Mouse (Mus musculus) midbrain, embryonic 10.5 days (tissue): Measurements from ENCODE around the gene Dedd. TPM values are rescaled to one million over a fixed set of nuclear protein-coding genes. Genes with fewer than 3 reads are reported as not detected.

Source experiments
- DNase-seq: peaks from one replicate; pipeline ENCODE4 v3.0.0-alpha.2; 2017; ENCODE audit warnings: low spot score
- H3K27ac ChIP-seq: fragments of 300-500 bp; sonication (generic); replicated peaks from 2 replicates; pipeline ENCODE4 v1.5.1; 2016; ENCODE audit warnings: mild to moderate bottlenecking
- H3K27me3 ChIP-seq: fragments of 300-500 bp; sonication (generic); 2 replicates; pipeline ENCODE4 v1.6.1; 2016; ENCODE audit warnings: low read depth, mild to moderate bottlenecking; ENCODE audit not compliant: poor library complexity, severe bottlenecking
- H3K36me3 ChIP-seq: fragments of 300-500 bp; sonication (generic); 2 replicates; pipeline ENCODE4 v1.6.1; 2016; ENCODE audit warnings: mild to moderate bottlenecking, moderate library complexity
- H3K4me1 ChIP-seq: fragments of 300-500 bp; sonication (generic); 2 replicates; pipeline ENCODE4 v1.6.1; 2016
- H3K4me3 ChIP-seq: fragments of 300-500 bp; sonication (generic); 2 replicates; pipeline ENCODE4 v1.5.1; 2016; ENCODE audit warnings: mild to moderate bottlenecking, moderate library complexity
- H3K9me3 ChIP-seq: fragments of 300-500 bp; sonication (generic); replicated peaks from 2 replicates; pipeline ENCODE4 v1.6.1; 2016; ENCODE audit warnings: mild to moderate bottlenecking
- WGBS: fragments of 180-500 bp; shearing (Covaris S2); methylation state at CpG from one replicate; pipeline ENCODE4 v1.1.7; 2016; 5-methylcytosine and 5-hydroxymethylcytosine counted together
- polyA plus RNA-seq: library from polyadenylated mRNA; unstranded; fragments of >200 nt; fragmentation: Nextera tagmentation; extraction: Ambion mirVana; gene quantifications from 2 replicates; pipeline ENCODE4 v1.2.1, GENCODE M21; 2016

Dedd gene
- polyA plus RNA-seq, 1 experiment from 2014 or later: 48.9 TPM

DNA sequence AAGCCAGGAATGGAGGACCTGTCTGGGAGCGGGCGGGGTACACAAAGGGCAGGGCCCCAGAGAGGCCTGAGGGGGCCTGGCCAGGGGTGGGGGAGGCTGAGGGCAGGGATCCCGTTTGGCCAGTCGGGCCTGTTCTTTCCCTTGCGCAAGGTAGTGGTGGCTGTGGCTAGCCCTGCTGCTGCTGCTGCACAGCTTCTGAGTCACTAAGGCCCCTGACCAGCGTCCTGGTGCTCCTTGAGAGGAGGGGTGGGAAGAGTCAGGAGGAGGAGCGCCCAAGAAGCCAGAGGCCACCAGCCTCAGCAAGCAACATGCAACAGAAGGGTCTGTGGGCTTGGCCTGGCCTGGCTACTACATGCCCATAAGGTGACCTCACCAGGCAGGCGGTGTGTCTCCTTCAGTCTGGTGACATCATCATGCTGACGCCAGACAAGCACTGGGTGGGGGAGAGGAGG, 46.7 kb downstream of the Dedd start:
- no peaks in the 10 kb centered on the region for H3K36me3 ChIP-seq
- 50% methylated on average over 9 of the region's 9 CpGs for WGBS
- peak overlapping the region; percentile 49 for H3K27ac ChIP-seq
- H3K27me3 ChIP-seq: peaks cover 48% of the 10 kb centered on the region
- DNase-seq: no peak
- H3K4me1 ChIP-seq: peaks cover 39% of the 10 kb centered on the region
- no peak overlapping the region for H3K4me3 ChIP-seq
- no peaks in the 10 kb centered on the region for H3K9me3 ChIP-seq

DNA sequence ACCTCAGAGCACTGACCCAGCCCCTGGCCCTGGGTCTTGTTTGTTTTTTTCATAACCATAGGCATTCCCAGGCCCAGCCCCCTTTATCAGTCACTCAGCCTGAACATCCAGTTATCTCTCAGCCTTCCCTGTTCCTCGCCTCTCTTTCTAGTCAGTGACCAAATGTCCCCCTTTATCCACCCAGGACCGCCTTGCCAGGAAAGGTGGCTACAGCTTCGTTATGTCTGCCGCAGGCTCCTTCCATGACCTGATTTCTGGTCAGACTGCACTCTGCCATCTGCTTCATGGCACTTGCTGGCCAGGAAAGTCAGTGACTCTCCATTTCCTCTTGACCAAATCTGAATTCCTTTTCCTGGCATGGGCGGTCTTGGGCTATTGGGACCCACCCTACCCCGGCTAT, 49.4 kb downstream of the Dedd start:
- Histone ChIP-seq H3K9me3 (no peaks in the 10 kb centered on the region), H3K27me3 (peaks cover 49% of the 10 kb centered on the region), H3K4me1 (peaks cover 40% of the 10 kb centered on the region), H3K27ac (no peak overlapping the region), H3K36me3 (no peaks in the 10 kb centered on the region), H3K4me3 (no peak overlapping the region)
- no peak for DNase-seq
- WGBS: 92% methylated on average over 6 of the region's 6 CpGs

DNA sequence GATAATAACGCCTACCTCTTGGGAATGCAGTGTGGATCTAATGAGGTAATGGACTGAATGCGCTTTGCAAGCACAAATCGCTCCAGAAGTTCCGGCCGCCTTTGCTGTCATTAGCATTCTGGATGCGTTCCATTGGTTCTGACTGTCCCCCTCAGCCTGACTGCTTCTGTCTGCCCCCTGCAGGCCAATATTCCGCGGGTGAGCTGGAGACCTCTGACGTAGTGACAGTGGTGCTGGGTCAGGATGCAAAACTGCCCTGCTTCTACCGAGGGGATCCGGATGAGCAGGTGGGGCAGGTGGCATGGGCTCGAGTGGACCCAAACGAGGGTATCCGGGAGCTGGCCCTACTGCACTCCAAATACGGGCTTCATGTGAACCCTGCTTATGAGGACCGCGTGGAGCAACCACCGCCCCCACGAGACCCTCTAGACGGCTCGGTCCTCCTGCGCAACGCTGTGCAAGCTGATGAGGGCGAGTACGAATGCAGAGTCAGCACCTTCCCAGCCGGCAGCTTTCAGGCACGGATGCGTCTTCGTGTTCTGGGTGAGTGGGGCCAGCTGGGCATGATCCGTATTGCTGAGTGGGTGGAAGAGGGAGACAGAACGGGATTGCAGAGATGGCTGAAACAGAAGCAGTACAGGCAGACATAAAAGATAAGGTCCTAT, 51.1 kb downstream of the Dedd start:
- Histone ChIP-seq H3K4me3 (peak overlapping the region; percentile 48), H3K9me3 (no peaks in the 10 kb centered on the region), H3K27ac (peak overlapping the region; percentile 64), H3K4me1 (peaks cover 25% of the 10 kb centered on the region), H3K36me3 (no peaks in the 10 kb centered on the region), H3K27me3 (peaks cover 48% of the 10 kb centered on the region)
- DNase-seq: peak; percentile 82
- 7% methylated on average over 31 of the region's 31 CpGs for WGBS

DNA sequence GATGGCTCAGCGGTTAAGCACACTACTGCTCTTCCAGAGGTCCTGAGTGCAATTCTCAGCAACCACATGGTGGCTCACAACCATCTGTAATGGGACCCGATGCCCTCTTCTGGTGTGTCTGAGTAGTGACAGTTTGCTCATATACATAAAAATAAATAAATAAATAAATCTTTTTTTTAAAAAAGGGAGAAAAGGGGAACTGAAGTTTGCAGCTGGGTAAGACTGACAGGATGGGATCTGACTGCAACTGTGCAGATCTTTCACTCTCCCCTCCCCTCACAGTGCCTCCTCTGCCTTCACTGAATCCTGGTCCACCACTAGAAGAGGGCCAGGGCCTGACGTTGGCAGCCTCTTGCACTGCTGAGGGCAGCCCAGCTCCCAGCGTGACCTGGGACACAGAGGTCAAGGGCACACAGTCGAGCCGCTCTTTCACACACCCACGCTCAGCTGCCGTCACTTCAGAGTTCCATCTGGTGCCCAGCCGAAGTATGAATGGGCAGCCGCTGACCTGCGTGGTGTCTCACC, 53.2 kb downstream of the Dedd start:
- Histone ChIP-seq H3K4me3 (no peak overlapping the region), H3K27me3 (peaks cover 42% of the 10 kb centered on the region), H3K27ac (no peak overlapping the region), H3K4me1 (peaks cover 20% of the 10 kb centered on the region), H3K9me3 (no peaks in the 10 kb centered on the region), H3K36me3 (no peaks in the 10 kb centered on the region)
- WGBS: 89% methylated on average over 11 of the region's 11 CpGs
- no peak for DNase-seq

DNA sequence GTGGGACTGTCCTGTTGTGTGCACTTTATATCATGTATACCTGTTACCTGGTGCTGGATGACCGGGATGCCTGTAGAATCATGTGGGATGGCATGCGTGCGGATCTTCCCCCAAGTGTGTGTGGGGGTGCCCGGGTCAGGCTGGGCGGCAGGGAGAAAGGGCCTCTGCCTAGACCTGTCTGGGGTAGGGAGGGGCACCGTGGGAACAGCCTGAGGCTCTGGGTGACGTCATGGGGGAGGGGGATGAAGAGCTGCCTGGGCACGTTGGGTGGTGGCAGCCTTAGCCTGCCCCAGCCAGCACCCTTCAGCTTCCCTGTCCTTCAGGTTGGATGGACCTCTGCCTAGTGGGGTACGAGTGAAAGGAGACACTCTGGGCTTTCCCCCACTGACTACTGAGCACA, 55.4 kb downstream of the Dedd start:
- H3K4me1 ChIP-seq: peaks cover 21% of the 10 kb centered on the region
- H3K36me3 ChIP-seq: no peaks in the 10 kb centered on the region
- no peak for DNase-seq
- no peak overlapping the region for H3K4me3 ChIP-seq
- H3K27ac ChIP-seq: no peak overlapping the region
- H3K9me3 ChIP-seq: no peaks in the 10 kb centered on the region
- WGBS: 73% methylated on average over 9 of the region's 9 CpGs
- H3K27me3 ChIP-seq: peaks cover 31% of the 10 kb centered on the region

DNA sequence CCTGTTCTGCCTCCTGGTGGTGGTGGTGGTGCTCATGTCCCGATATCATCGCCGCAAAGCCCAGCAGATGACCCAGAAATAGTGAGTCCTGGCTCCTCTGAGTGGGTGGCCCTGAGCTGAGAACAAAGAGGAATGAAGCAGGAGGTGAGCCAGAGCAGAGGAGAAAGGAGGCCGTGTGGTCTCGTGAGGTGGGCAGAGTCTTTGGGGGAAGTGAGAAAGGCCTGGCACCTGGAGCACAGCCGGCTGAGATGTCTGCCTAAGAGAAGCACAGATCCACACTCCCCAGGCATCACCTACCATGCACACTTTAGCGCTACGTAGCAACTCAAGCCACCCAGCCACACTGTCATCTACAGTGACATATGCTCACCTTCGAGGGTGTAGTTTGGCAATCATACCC, 56.2 kb downstream of the Dedd start:
- H3K27ac ChIP-seq: no peak overlapping the region

DNA sequence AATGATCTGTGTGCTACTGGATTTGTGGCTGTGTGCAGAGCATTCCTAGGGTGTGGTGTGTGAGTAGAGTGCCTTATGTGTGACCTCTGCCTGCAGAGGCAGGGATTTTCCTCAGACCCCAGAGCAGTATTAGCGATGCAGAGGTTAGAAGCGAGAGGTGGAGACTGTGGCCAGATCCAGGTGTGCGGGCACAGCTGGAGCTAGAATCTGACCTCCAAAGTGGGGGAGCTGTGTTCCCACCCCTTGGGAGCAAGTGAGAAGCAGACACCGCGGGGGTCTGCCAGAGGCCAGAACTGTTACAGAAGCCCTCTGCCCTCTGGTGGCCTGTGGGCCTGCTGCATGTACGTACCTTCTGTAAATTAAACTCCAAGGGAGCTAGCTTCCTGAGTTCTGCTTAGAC, 58.2 kb downstream of the Dedd start:
- Histone ChIP-seq H3K9me3 (no peaks in the 10 kb centered on the region), H3K27ac (no peak overlapping the region), H3K4me3 (no peak overlapping the region), H3K27me3 (peaks cover 4% of the 10 kb centered on the region; the same call in 1 of the 2 replicates), H3K4me1 (peaks cover 7% of the 10 kb centered on the region), H3K36me3 (no peaks in the 10 kb centered on the region)
- 14% methylated on average over 6 of the region's 6 CpGs for WGBS
- DNase-seq: peak; percentile 51

More for the DNA sequence above, 56.2 kb downstream of the Dedd start:
- DNase-seq: no peak
- Histone ChIP-seq H3K4me3 (no peak overlapping the region), H3K4me1 (peaks cover 12% of the 10 kb centered on the region), H3K27me3 (peaks cover 22% of the 10 kb centered on the region), H3K9me3 (no peaks in the 10 kb centered on the region), H3K36me3 (no peaks in the 10 kb centered on the region)
- 72% methylated on average over 9 of the region's 9 CpGs for WGBS

DNA sequence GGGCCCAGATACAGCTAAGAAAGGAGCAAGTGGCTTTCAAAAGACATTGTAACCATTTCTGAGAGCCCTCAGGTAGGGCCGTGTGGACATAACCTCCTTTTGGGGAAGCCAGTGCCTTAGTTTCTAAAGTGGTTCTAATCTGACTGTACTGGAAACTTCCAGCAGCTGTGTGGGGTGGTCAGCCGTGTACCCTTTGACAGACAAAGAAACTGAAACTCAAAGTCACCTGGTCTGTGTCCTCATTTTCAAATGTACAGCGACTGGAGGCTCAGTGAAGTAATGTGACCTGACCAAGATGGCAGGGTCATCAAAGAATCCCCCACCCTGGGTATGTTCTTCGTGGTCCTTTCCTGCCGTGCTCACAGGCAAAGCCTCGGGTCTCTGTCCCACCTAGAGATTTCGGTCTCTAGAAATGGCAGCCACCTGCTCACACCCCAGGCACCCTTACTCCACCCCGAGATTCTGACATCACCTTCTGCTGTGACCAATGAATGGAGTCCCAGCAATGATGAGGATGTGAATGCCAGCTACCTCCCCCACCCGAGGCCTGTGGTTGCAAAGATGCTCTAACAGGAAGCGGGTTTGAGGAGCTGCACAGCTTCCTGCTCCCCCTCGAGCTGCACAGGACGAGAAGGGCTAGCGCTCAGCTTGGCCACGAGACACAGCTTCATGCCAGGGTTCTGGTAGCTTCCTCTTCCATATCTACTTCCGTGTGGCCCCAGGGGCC, 59.6 kb downstream of the Dedd start, which contains the start of gene Arhgap30:
Gene Arhgap30, plus strand, starts transcription at position 579 of the 727 bp plus-strand sequence.
- 82% methylated on average over 15 of the region's 15 CpGs for WGBS
- no peak within 1 kb of the TSS; the same call in 1 of the 2 replicates for H3K27ac ChIP-seq
- H3K9me3 ChIP-seq: no peaks in the 10 kb centered on the region
- H3K36me3 ChIP-seq: no peaks in the 10 kb centered on the region
- peaks cover 4% of the 10 kb centered on the region; the same call in 1 of the 2 replicates for H3K4me1 ChIP-seq
- no peak for DNase-seq
- H3K27me3 ChIP-seq: no peaks in the 10 kb centered on the region
- no peak within 1 kb of the TSS for H3K4me3 ChIP-seq

DNA sequence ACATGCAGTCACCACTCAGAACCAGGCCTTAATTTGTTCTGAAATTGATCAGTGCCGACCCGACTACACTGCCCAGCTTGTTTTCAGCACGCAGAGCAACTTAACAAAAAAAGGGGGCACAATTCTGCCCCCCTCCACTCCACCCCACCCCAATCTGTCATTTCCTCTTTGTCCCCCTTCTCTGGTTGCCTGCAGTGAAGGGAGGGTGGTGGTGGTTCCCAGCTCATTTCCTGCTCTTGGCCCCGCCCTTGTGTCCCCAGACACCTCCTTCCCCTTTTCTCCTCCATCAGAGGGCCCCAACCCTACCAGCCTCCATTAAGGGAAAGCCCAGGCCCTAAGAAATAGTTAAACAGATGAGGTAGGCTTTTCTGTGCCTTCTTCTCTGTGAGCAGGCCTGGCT, 61.2 kb downstream of the Dedd start:
- WGBS: 83% methylated on average over 4 of the region's 4 CpGs
- no peaks in the 10 kb centered on the region for H3K27me3 ChIP-seq
- no peak for DNase-seq
- no peaks in the 10 kb centered on the region for H3K9me3 ChIP-seq
- H3K4me3 ChIP-seq: no peak overlapping the region
- no peak overlapping the region for H3K27ac ChIP-seq
- peaks cover 4% of the 10 kb centered on the region; the same call in 1 of the 2 replicates for H3K4me1 ChIP-seq
- no peaks in the 10 kb centered on the region for H3K36me3 ChIP-seq

Other genes with a start within 250 kb of the Dedd start
- gene Cfap126, start 215.2 kb upstream of the Dedd start, polyA plus RNA-seq: 2.8 and 2.9 TPM in 2 replicates
- gene Sdhc, start 178.5 kb upstream of the Dedd start, polyA plus RNA-seq: 301 and 309 TPM in 2 replicates
- gene Mpz, start 178.4 kb upstream of the Dedd start, polyA plus RNA-seq: 0.26 TPM in 1 of 2 replicates, not detected in the other
- 26.7 and 35.9 TPM in 2 replicates for gene Pcp4l1, start 132.9 kb upstream of the Dedd start, polyA plus RNA-seq
- gene Nr1i3, start 115.2 kb upstream of the Dedd start, polyA plus RNA-seq: 0.28 and 0.36 TPM in 2 replicates
- gene Tomm40l, start 106.6 kb upstream of the Dedd start, polyA plus RNA-seq: 32.2 and 34.7 TPM in 2 replicates
- 4.1 and 4.4 TPM in 2 replicates for gene Apoa2, start 104.1 kb upstream of the Dedd start, polyA plus RNA-seq
- gene Fcer1g, start 94.8 kb upstream of the Dedd start, polyA plus RNA-seq: 12.7 and 21.1 TPM in 2 replicates
- 9.9 and 10.9 TPM in 2 replicates for gene Adamts4, start 78.7 kb upstream of the Dedd start, polyA plus RNA-seq
- 267 and 268 TPM in 2 replicates for gene Ndufs2, start 77.8 kb upstream of the Dedd start, polyA plus RNA-seq
- 63.5 and 69.5 TPM in 2 replicates for gene B4galt3, start 58.8 kb upstream of the Dedd start, polyA plus RNA-seq
- 53.0 and 63.9 TPM in 2 replicates for gene Ppox, start 48.0 kb upstream of the Dedd start, polyA plus RNA-seq
- 102 and 109 TPM in 2 replicates for gene Usp21, start 41.2 kb upstream of the Dedd start, polyA plus RNA-seq
- 102 and 108 TPM in 2 replicates for gene Ufc1, start 34.1 kb upstream of the Dedd start, polyA plus RNA-seq
- 39.4 and 43.5 TPM in 2 replicates for gene Nit1, start 16.5 kb downstream of the Dedd start, polyA plus RNA-seq
- 146 and 155 TPM in 2 replicates for gene Pfdn2, start 16.5 kb downstream of the Dedd start, polyA plus RNA-seq
- gene Klhdc9, start 31.7 kb downstream of the Dedd start, polyA plus RNA-seq: 1.8 and 2.3 TPM in 2 replicates
- 0.60 and 1.2 TPM in 2 replicates for gene Nectin4, start 41.0 kb downstream of the Dedd start, polyA plus RNA-seq
- 0.69 and 0.87 TPM in 2 replicates for gene Arhgap30, start 59.8 kb downstream of the Dedd start, polyA plus RNA-seq
- gene Usf1, start 82.2 kb downstream of the Dedd start, polyA plus RNA-seq: 138 and 161 TPM in 2 replicates
- gene Tstd1, start 89.7 kb downstream of the Dedd start, polyA plus RNA-seq: 8.4 and 9.6 TPM in 2 replicates
- 14.0 TPM in 2 replicates for gene F11r, start 108.4 kb downstream of the Dedd start, polyA plus RNA-seq
- 10.5 and 13.6 TPM in 2 replicates for gene Alyref2, start 174.3 kb downstream of the Dedd start, polyA plus RNA-seq
- gene Itln1, start 206.1 kb downstream of the Dedd start, polyA plus RNA-seq: not detected in 2 replicates
- 0.06 TPM in 1 of 2 replicates, not detected in the other for gene Cd244a, start 230.0 kb downstream of the Dedd start, polyA plus RNA-seq